Mouse (Mus musculus) kidney, adult 2 months (tissue): Measurements from ENCODE around the gene Polr1e.

Experiments used
- CTCF ChIP-seq: fragments of 200-500 bp; conservative IDR thresholded peaks from 2 replicates; pipeline ENCODE4 v1.5.1; 2011; ENCODE audit warnings: low read depth, mild to moderate bottlenecking, control low read depth, low read length, moderate library complexity, mixed read lengths; ENCODE audit not compliant: insufficient read depth, insufficient read length
- POLR2A ChIP-seq: fragments of 200-500 bp; IDR thresholded peaks from one replicate; pipeline ENCODE4 v1.6.1; 2011; ENCODE audit warnings: low read depth, low read length, control low read depth

GRCm38 (mm10) chr4:45046679-45047078 lies 28.3 kb downstream of the Polr1e start:
- TF ChIP-seq POLR2A (no peak), CTCF (no peak)
